Mouse (Mus musculus): ENCODE measurements around the gene 2310061I04Rik. TPM values are rescaled to one million over a fixed set of nuclear protein-coding genes. Genes with fewer than 3 reads are reported as not detected.

The 2310061I04Rik gene
- total and polyA plus RNA-seq, 2 experiments from 2014 or later: 31.6 to 66.3 TPM

- 6% methylated on average over 7 of the region's 7 CpGs for WGBS
- ATAC-seq (no peak), DNase-seq (no peak)
- Histone ChIP-seq H3K27ac (ENCODE audit: low read depth, low read length) (peak overlapping the region; percentile 54), H3K4me2 (ENCODE audit: low read depth) (peak overlapping the region; percentile 56), H3K9ac (peak overlapping the region; percentile 50), H3K4me3 (ENCODE audit: low read depth, low read length) (peak overlapping the region; percentile 70), H3K9me3 (ENCODE audit: low read length) (no peaks in the 10 kb centered on the region), H3K36me3 (ENCODE audit: insufficient read depth) (0 out of 2 replicates have a peak, but pooled peaks cover 4% of the 10 kb centered on the region), H3K4me1 (ENCODE audit: insufficient read depth) (peaks cover 24% of the 10 kb centered on the region), H3K27me3 (ENCODE audit: insufficient read depth, low read length) (no peaks in the 10 kb centered on the region)
- TF ChIP-seq CTCF (IDR thresholded peaks at IDR 0.05; ENCODE audit: low read depth): no peak
Measured at GRCm38 (mm10) chr17:35869346-35870067, 27.7 kb downstream of the 2310061I04Rik start.

DNA sequence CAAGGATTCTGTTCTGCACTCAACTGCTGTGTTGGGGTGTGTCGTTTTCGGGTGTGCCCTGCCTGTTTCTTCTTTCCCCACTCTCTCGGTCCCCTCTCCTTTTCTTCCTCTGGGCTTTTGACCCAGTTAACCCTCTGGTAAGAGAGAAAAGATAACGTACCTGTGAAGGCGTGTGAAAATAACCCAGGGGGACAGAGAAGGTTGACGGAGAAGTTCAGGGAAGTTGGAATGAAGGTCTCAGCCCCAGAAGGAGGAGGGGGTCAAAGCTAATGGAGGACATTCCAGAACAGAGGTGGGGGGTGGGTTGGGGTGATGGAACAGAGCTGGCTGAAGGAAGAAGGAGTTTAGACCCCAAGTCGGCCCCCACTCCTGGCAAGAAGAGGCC, 28.3 kb downstream of the 2310061I04Rik start:
- 3% methylated on average over 7 of the region's 7 CpGs for WGBS
- no peak for TF ChIP-seq CTCF (IDR thresholded peaks at IDR 0.05; ENCODE audit: low read depth)
- DNase-seq (no peak), ATAC-seq (no peak)
- Histone ChIP-seq H3K9ac (peak overlapping the region; percentile 50), H3K4me2 (ENCODE audit: low read depth) (peak overlapping the region; percentile 56), H3K4me1 (ENCODE audit: insufficient read depth) (peaks cover 24% of the 10 kb centered on the region), H3K27ac (ENCODE audit: low read depth, low read length) (peak overlapping the region; percentile 54; the same call in 1 of the 2 replicates), H3K9me3 (ENCODE audit: low read length) (no peaks in the 10 kb centered on the region), H3K27me3 (ENCODE audit: insufficient read depth, low read length) (no peaks in the 10 kb centered on the region), H3K4me3 (ENCODE audit: low read depth, low read length) (peak overlapping the region; percentile 70), H3K36me3 (ENCODE audit: insufficient read depth) (no peaks in the 10 kb centered on the region)

DNA sequence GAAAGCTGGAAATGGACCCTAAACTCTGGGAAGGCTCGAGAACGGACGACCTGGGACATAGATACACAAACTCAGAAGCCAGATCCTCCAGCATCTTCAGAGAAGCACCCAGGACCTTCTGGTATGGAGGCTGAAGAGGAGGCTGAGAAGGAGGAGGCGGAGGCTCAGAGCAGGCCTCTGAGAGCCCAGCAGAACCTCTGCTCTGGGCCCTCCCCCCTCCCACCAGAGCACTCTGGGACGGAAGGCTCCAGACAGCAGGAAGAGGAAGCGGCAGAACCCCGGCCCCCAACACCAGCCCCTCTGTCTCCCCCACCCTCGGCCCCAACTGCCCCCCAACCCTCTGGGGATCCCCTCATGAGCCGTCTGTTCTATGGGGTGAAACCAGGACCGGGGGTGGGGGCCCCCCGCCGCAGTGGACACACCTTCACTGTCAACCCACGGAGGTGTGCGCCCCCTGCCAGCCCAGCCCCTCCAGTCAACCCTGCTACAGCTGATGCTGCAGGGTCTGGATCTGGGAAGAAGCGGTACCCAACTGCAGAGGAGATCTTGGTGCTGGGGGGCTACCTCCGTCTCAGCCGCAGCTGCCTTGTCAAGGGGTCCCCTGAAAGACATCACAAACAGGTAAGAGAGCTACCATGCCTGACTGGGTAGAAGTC, 28.9 kb downstream of the 2310061I04Rik start:
- TF ChIP-seq CTCF (IDR thresholded peaks at IDR 0.05; ENCODE audit: low read depth): peak; percentile 18; the same call in 1 of the 2 replicates
- Histone ChIP-seq H3K27me3 (ENCODE audit: insufficient read depth, low read length) (no peaks in the 10 kb centered on the region), H3K27ac (ENCODE audit: low read depth, low read length) (peak overlapping the region; percentile 24), H3K9me3 (ENCODE audit: low read length) (no peaks in the 10 kb centered on the region), H3K4me1 (ENCODE audit: insufficient read depth) (peaks cover 24% of the 10 kb centered on the region), H3K36me3 (ENCODE audit: insufficient read depth) (no peaks in the 10 kb centered on the region), H3K9ac (peak overlapping the region; percentile 50), H3K4me2 (ENCODE audit: low read depth) (peak overlapping the region; percentile 56), H3K4me3 (ENCODE audit: low read depth, low read length) (peak overlapping the region; percentile 70)
- DNase-seq: no peak
- 29% methylated on average over 17 of the region's 17 CpGs for WGBS
- no peak for ATAC-seq

DNA sequence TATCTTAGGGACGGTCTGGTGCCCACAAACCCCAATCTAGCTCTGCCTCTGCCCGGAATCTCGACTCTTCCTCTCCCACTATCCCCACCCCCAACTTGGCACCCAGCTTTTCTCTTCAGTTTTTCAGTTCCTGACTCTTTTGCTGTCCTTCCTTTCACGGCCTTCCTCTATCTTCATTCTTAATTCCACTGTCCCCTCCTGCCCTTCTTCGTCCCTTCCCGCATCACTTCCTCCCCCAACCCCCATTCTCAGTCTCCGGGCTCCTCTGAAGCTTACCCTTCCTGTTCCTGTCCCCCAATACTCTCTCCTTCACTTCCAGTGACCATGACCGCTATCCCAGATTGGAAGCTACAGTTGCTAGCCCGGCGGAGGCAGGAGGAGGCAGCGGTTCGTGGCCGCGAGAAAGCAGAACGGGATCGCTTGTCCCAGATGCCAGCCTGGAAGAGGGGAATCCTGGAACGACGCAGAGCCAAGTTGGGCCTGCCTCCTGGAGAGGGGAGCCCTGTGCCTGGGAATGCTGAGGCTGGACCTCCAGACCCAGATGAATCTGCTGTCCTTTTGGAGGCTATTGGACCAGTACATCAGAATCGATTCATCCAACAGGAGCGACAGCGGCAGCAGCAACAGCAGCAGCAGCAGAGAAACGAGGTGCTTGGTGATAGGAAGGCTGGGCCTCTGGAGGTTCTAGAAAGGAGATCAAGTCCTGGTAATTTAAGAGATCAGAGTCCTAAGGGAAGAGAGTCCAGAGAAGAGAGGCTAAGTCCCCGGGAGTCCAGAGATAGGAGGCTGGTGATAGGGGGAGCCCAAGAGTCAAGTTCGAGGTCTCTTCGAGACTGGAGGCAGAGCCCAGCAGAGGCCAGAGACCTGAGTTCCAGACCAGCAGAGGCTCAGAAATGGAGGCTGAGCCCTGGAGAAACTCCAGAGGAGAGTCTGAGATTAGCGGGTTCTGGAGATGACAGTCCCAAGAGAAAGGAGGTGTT, 30.0 kb downstream of the 2310061I04Rik start:
- no peaks in the 10 kb centered on the region for H3K9me3 ChIP-seq (ENCODE audit: low read length)
- 8% methylated on average over 26 of the region's 26 CpGs for WGBS
- peak overlapping the region; percentile 61 for H3K9ac ChIP-seq
- H3K27ac ChIP-seq (ENCODE audit: low read depth, low read length): peak overlapping the region; percentile 83
- no peaks in the 10 kb centered on the region for H3K36me3 ChIP-seq (ENCODE audit: insufficient read depth)
- no peaks in the 10 kb centered on the region for H3K27me3 ChIP-seq (ENCODE audit: insufficient read depth, low read length)
- ATAC-seq: no peak
- H3K4me2 ChIP-seq (ENCODE audit: low read depth): peak overlapping the region; percentile 56
- H3K4me3 ChIP-seq (ENCODE audit: low read depth, low read length): peak overlapping the region; percentile 70
- no peak for DNase-seq
- TF ChIP-seq CTCF (IDR thresholded peaks at IDR 0.05; ENCODE audit: low read depth): 0 out of 2 replicates have a peak, but pooled peaks have one; percentile 1
- H3K4me1 ChIP-seq (ENCODE audit: insufficient read depth): peaks cover 24% of the 10 kb centered on the region

DNA sequence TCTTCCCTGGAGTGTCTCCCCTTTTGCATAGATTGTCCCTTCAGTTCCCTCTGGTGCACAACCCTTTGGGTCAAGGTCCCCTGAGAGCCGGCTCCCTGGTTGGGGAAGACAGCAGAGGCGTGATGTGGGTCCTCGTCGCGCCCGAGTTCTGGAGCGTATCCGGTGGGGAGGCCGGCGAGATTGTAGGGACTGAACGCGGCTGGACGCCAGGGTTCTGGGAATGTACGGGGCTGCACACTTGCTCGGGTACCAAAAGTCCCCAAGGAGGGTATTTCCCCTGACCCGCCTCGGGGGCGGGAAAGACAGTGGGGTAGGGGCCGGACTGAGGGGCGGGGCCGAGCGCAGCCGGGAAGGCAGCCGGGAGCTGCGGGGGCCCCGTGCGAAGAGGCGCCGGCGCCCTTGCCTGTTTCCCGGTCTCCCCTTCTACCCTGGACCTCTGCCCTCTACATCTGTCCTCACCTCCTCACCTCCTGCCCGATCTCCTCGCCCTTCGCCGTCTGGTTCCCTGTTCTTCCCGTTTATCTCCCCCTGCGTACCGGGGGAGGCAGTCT, 30.9 kb downstream of the 2310061I04Rik start:
- no peaks in the 10 kb centered on the region for H3K9me3 ChIP-seq (ENCODE audit: low read length)
- peak overlapping the region; percentile 61 for H3K9ac ChIP-seq
- peak overlapping the region; percentile 83 for H3K27ac ChIP-seq (ENCODE audit: low read depth, low read length)
- DNase-seq (no peak), ATAC-seq (peak; percentile 32)
- no peak for TF ChIP-seq CTCF (IDR thresholded peaks at IDR 0.05; ENCODE audit: low read depth)
- H3K4me3 ChIP-seq (ENCODE audit: low read depth, low read length): peak overlapping the region; percentile 70
- H3K36me3 ChIP-seq (ENCODE audit: insufficient read depth): no peaks in the 10 kb centered on the region
- WGBS: under 1% methylated on average over 37 of the region's 38 CpGs
- H3K4me1 ChIP-seq (ENCODE audit: insufficient read depth): peaks cover 27% of the 10 kb centered on the region
- no peaks in the 10 kb centered on the region for H3K27me3 ChIP-seq (ENCODE audit: insufficient read depth, low read length)
- peak overlapping the region; percentile 56 for H3K4me2 ChIP-seq (ENCODE audit: low read depth)
